Mouse (Mus musculus) frontal cortex, postnatal 25 days (tissue): ENCODE results near the gene Dus4l.

Experiments
- DNase-seq, 2 experiments: peaks; one replicate each; pipeline ENCODE4 v3.0.0; 2022; ENCODE audit warnings: low spot score in 2 of 2

The Dus4l gene

GRCm38 (mm10) chr12:31592011-31592410 is 62.6 kb downstream of the Dus4l start:
- DNase-seq = no peak
